Mouse (Mus musculus): ENCODE data around the gene Ocm. TPM values are rescaled to one million over a fixed set of nuclear protein-coding genes. Genes with fewer than 3 reads are reported as not detected.

Ocm gene
- polyA plus RNA-seq, 1 experiment from 2014 or later = not detected

DNA sequence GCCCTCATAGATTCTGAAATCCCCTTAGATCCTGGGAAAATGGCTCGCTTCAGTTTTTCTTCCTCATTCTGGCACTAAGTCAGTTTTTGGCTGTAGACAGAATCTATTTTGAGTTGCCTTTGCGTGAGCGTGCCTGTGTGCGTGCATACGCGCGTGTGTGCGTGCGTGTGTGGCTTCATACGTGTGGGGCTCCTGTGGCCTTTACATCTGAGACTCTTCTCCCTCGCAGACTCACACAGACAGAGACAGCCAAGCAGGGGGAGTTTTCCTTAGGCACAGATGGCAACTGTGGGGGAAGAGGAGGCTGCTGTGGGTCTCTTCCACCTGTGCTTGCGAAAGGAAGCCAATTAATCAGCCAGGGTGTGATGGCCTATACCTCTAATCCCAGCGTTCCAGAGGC lies 20.9 kb upstream of the Ocm start:
- H3K4me2 ChIP-seq (ENCODE audit: low read depth, low read length, severe bottlenecking) = no peak overlapping the region
- H3K4me3 ChIP-seq (ENCODE audit: low read depth, low read length) = no peak overlapping the region
- ATAC-seq (replicated peaks; ENCODE audit: low FRiP score) (no peak), DNase-seq (ENCODE audit: low spot score) (no peak)
- no peaks in the 10 kb centered on the region for H3K36me3 ChIP-seq (ENCODE audit: control insufficient read depth, insufficient read depth, low read length)
- H3K27me3 ChIP-seq (ENCODE audit: control insufficient read depth, insufficient read depth, low read length) = no peaks in the 10 kb centered on the region
- 73% methylated on average over 13 of the region's 13 CpGs for WGBS
- no peaks in the 10 kb centered on the region for H3K4me1 ChIP-seq (replicated peaks; ENCODE audit: control insufficient read depth, insufficient read depth, low read length)
- no peak overlapping the region for H3K9ac ChIP-seq (ENCODE audit: low read length)
- H3K27ac ChIP-seq (ENCODE audit: low read depth, low read length) = no peak overlapping the region
- no peaks in the 10 kb centered on the region for H3K9me3 ChIP-seq (ENCODE audit: control insufficient read depth, low read length)

DNA sequence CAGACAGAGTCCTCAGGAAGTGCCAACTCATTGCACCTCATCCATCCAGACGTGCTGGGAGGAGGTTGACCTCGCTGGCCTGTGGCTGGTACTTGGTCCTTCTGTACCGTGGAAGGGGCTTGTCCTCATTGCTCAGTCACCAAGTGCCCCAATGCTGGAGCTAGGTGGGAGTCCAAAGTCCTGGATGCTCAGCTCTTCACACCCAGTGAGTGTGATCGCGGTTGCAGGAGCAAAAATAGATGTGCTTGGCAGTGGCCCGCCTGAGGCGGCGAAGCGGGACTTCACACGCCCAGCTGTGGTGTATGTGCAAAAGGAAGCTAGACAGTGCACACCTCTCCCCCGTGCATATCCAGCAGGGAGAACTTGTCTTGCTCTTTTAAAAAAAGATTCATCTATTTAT lies 16.7 kb upstream of the Ocm start:
- DNase-seq (ENCODE audit: low spot score) (no peak), ATAC-seq (replicated peaks; ENCODE audit: low FRiP score) (no peak)
- H3K4me3 ChIP-seq (ENCODE audit: low read depth, low read length) = no peak overlapping the region
- no peak overlapping the region for H3K4me2 ChIP-seq (ENCODE audit: low read depth, low read length, severe bottlenecking)
- WGBS = 94% methylated on average over 11 of the region's 11 CpGs
- H3K4me1 ChIP-seq (replicated peaks; ENCODE audit: control insufficient read depth, insufficient read depth, low read length) = no peaks in the 10 kb centered on the region
- no peaks in the 10 kb centered on the region; the same call in 1 of the 2 replicates for H3K9me3 ChIP-seq (ENCODE audit: control insufficient read depth, low read length)
- H3K36me3 ChIP-seq (ENCODE audit: control insufficient read depth, insufficient read depth, low read length) = no peaks in the 10 kb centered on the region
- H3K27me3 ChIP-seq (ENCODE audit: control insufficient read depth, insufficient read depth, low read length) = no peaks in the 10 kb centered on the region
- H3K9ac ChIP-seq (ENCODE audit: low read length) = no peak overlapping the region
- H3K27ac ChIP-seq (ENCODE audit: low read depth, low read length) = no peak overlapping the region

DNA sequence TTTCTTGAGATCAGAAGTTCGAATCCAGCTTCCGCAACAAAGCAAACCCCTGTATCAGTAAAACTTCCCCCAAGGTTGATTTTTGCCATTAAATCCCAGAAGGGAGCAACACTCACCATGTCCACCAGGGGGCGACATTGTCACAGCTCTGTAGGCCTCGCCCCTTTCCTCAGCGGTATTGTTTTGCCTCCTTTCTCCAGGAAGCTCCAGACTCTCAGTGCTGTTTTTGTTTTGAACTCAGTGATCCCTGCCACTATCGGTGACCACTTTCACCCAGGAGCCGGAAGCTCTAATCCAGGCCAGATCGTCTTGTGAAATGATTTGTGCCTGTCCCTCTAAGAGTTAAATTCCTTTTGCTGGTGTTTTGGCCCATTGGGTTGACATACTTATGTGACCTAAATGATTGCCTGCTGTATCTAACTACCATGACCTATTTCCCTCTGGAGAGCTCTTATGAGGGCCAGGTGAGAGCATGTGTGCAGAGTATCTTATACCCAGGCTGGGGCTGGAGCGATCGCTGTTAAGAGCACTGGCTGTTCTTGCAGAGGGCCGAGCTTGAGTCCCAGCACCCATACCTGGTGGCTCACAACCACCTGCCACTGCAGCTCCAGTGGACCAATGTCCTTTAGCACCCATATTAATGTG lies 14.4 kb upstream of the Ocm start:
- WGBS = 44% methylated on average over 11 of the region's 11 CpGs
- no peaks in the 10 kb centered on the region; the same call in 1 of the 2 replicates for H3K9me3 ChIP-seq (ENCODE audit: control insufficient read depth, low read length)
- no peak overlapping the region for H3K4me2 ChIP-seq (ENCODE audit: low read depth, low read length, severe bottlenecking)
- ATAC-seq (replicated peaks; ENCODE audit: low FRiP score) = peak; percentile 56; the same call in 1 of the 2 replicates
- no peak overlapping the region for H3K27ac ChIP-seq (ENCODE audit: low read depth, low read length)
- no peaks in the 10 kb centered on the region for H3K36me3 ChIP-seq (ENCODE audit: control insufficient read depth, insufficient read depth, low read length)
- no peak overlapping the region for H3K4me3 ChIP-seq (ENCODE audit: low read depth, low read length)
- H3K4me1 ChIP-seq (replicated peaks; ENCODE audit: control insufficient read depth, insufficient read depth, low read length) = no peaks in the 10 kb centered on the region
- DNase-seq (ENCODE audit: low spot score) = peak; percentile 81
- H3K9ac ChIP-seq (ENCODE audit: low read length) = no peak overlapping the region
- H3K27me3 ChIP-seq (ENCODE audit: control insufficient read depth, insufficient read depth, low read length) = no peaks in the 10 kb centered on the region

- H3K27ac ChIP-seq (ENCODE audit: low read depth, low read length) = no peak overlapping the region
- H3K4me2 ChIP-seq (ENCODE audit: low read depth, low read length, severe bottlenecking) = no peak overlapping the region
- H3K4me3 ChIP-seq (ENCODE audit: low read depth, low read length) = no peak overlapping the region
- H3K9me3 ChIP-seq (ENCODE audit: control insufficient read depth, low read length) = no peaks in the 10 kb centered on the region; the same call in 1 of the 2 replicates
- no peaks in the 10 kb centered on the region for H3K36me3 ChIP-seq (ENCODE audit: control insufficient read depth, insufficient read depth, low read length)
- no peak overlapping the region for H3K9ac ChIP-seq (ENCODE audit: low read length)
- H3K27me3 ChIP-seq (ENCODE audit: control insufficient read depth, insufficient read depth, low read length) = no peaks in the 10 kb centered on the region
- no peaks in the 10 kb centered on the region for H3K4me1 ChIP-seq (replicated peaks; ENCODE audit: control insufficient read depth, insufficient read depth, low read length)
- no peak for ATAC-seq (replicated peaks; ENCODE audit: low FRiP score)
- 92% methylated on average over 5 of the region's 5 CpGs for WGBS
- DNase-seq (ENCODE audit: low spot score) = no peak
Observed at GRCm38 (mm10) chr5:144039886-144040285, 13.4 kb upstream of the Ocm start.

GRCm38 (mm10) chr5:144039156-144039675 lies 12.7 kb upstream of the Ocm start:
- Histone ChIP-seq H3K9ac (ENCODE audit: low read length) (no peak overlapping the region), H3K9me3 (ENCODE audit: control insufficient read depth, low read length) (no peaks in the 10 kb centered on the region; the same call in 1 of the 2 replicates)
- no peak for ATAC-seq (replicated peaks; ENCODE audit: low FRiP score)

DNA sequence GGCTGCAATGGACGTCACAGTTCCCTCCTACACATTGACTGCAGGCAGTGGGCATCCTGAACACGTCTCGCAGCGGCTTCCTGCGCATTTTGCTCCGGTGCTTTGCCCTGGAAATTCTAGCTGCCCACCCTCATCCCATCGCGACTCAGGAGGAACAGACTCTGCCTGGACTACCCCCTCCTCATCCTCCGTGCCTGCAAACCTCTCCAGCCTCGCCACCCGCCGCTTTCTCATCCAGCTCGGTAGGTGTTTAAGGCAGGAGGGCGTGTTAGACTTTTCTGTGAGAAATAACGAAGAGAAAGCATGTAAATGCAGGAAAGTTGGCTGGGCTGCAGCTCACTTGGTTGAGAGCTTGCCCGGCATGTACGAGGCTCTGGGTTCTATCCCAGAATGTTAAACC lies 10.5 kb upstream of the Ocm start:
- DNase-seq (ENCODE audit: low spot score) (no peak), ATAC-seq (replicated peaks; ENCODE audit: low FRiP score) (no peak)
- H3K9me3 ChIP-seq (ENCODE audit: control insufficient read depth, low read length) = no peaks in the 10 kb centered on the region; the same call in 1 of the 2 replicates
- no peaks in the 10 kb centered on the region for H3K36me3 ChIP-seq (ENCODE audit: control insufficient read depth, insufficient read depth, low read length)
- H3K4me2 ChIP-seq (ENCODE audit: low read depth, low read length, severe bottlenecking) = no peak overlapping the region
- no peak overlapping the region for H3K9ac ChIP-seq (ENCODE audit: low read length)
- no peak overlapping the region for H3K27ac ChIP-seq (ENCODE audit: low read depth, low read length)
- H3K4me1 ChIP-seq (replicated peaks; ENCODE audit: control insufficient read depth, insufficient read depth, low read length) = no peaks in the 10 kb centered on the region
- no peaks in the 10 kb centered on the region for H3K27me3 ChIP-seq (ENCODE audit: control insufficient read depth, insufficient read depth, low read length)
- 58% methylated on average over 17 of the region's 17 CpGs for WGBS
- no peak overlapping the region for H3K4me3 ChIP-seq (ENCODE audit: low read depth, low read length)

More at GRCm38 (mm10) chr5:144039156-144039675, 12.7 kb upstream of the Ocm start:
- H3K36me3 ChIP-seq (ENCODE audit: control insufficient read depth, insufficient read depth, low read length) = no peaks in the 10 kb centered on the region
- H3K27me3 ChIP-seq (ENCODE audit: control insufficient read depth, insufficient read depth, low read length) = no peaks in the 10 kb centered on the region
- no peak overlapping the region for H3K4me2 ChIP-seq (ENCODE audit: low read depth, low read length, severe bottlenecking)
- 83% methylated on average over 9 of the region's 9 CpGs for WGBS
- no peak overlapping the region for H3K4me3 ChIP-seq (ENCODE audit: low read depth, low read length)
- no peaks in the 10 kb centered on the region for H3K4me1 ChIP-seq (replicated peaks; ENCODE audit: control insufficient read depth, insufficient read depth, low read length)
- no peak overlapping the region for H3K27ac ChIP-seq (ENCODE audit: low read depth, low read length)
- DNase-seq (ENCODE audit: low spot score) = no peak

GRCm38 (mm10) chr5:144034567-144034966 lies 8.1 kb upstream of the Ocm start:
- H3K9ac ChIP-seq (ENCODE audit: low read length) = no peak overlapping the region
- 80% methylated on average over 7 of the region's 7 CpGs for WGBS
- H3K36me3 ChIP-seq (ENCODE audit: control insufficient read depth, insufficient read depth, low read length) = no peaks in the 10 kb centered on the region
- ATAC-seq (replicated peaks; ENCODE audit: low FRiP score) (no peak), DNase-seq (ENCODE audit: low spot score) (no peak)
- H3K4me2 ChIP-seq (ENCODE audit: low read depth, low read length, severe bottlenecking) = no peak overlapping the region
- no peaks in the 10 kb centered on the region; the same call in 1 of the 2 replicates for H3K9me3 ChIP-seq (ENCODE audit: control insufficient read depth, low read length)
- no peak overlapping the region for H3K4me3 ChIP-seq (ENCODE audit: low read depth, low read length)
- H3K4me1 ChIP-seq (replicated peaks; ENCODE audit: control insufficient read depth, insufficient read depth, low read length) = no peaks in the 10 kb centered on the region
- H3K27me3 ChIP-seq (ENCODE audit: control insufficient read depth, insufficient read depth, low read length) = no peaks in the 10 kb centered on the region
- no peak overlapping the region for H3K27ac ChIP-seq (ENCODE audit: low read depth, low read length)

DNA sequence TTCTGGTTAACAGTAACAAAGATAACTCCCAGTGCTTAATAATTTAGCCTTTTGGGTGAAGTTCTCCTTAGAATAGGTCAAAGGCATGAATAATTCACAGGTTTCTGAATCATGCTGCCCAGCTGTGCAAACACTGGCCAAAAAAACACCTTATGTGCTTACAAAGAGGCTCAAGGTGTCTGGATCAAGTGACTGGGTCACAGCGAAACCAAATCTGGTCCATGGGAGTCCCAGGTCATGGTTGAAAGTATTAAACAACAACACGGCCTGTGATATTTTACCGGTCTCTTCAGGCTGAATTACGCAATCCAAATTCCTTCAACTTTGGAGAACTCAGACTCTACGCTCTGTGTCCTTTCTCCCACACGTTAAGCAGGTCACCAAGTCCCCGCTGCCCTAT lies 6.0 kb upstream of the Ocm start:
- no peak overlapping the region for H3K4me2 ChIP-seq (ENCODE audit: low read depth, low read length, severe bottlenecking)
- DNase-seq (ENCODE audit: low spot score) = no peak
- no peak overlapping the region for H3K27ac ChIP-seq (ENCODE audit: low read depth, low read length)
- H3K36me3 ChIP-seq (ENCODE audit: control insufficient read depth, insufficient read depth, low read length) = no peaks in the 10 kb centered on the region
- 83% methylated on average over 7 of the region's 7 CpGs for WGBS
- no peaks in the 10 kb centered on the region for H3K4me1 ChIP-seq (replicated peaks; ENCODE audit: control insufficient read depth, insufficient read depth, low read length)
- no peak overlapping the region for H3K4me3 ChIP-seq (ENCODE audit: low read depth, low read length)
- no peaks in the 10 kb centered on the region for H3K27me3 ChIP-seq (ENCODE audit: control insufficient read depth, insufficient read depth, low read length)
- ATAC-seq (replicated peaks; ENCODE audit: low FRiP score) = no peak
- no peak overlapping the region for H3K9ac ChIP-seq (ENCODE audit: low read length)
- no peaks in the 10 kb centered on the region; the same call in 1 of the 2 replicates for H3K9me3 ChIP-seq (ENCODE audit: control insufficient read depth, low read length)

DNA sequence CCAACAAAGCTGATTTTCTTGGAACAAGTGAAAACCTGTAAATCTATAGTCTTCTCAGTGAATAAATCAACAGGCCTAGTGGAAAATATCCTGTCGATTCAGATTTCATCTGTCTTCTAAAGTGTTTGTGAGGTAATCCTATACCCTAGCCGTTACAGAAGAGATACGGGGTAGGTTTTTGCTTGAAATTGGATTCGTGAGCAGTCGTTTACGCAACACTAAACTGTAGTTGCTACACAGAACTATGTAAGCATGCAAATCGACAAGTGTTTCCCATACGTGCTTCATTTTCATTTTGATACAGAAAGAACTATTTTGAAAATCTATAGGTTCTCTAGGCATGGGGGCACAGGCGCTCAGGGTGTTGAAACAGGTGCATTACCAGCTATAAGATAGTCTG lies 10.6 kb downstream of the Ocm start:
- Histone ChIP-seq H3K4me2 (ENCODE audit: low read depth, low read length, severe bottlenecking) (no peak overlapping the region), H3K27ac (ENCODE audit: low read depth, low read length) (no peak overlapping the region), H3K9me3 (ENCODE audit: control insufficient read depth, low read length) (no peaks in the 10 kb centered on the region), H3K27me3 (ENCODE audit: control insufficient read depth, insufficient read depth, low read length) (no peaks in the 10 kb centered on the region), H3K4me1 (replicated peaks; ENCODE audit: control insufficient read depth, insufficient read depth, low read length) (no peaks in the 10 kb centered on the region; the same call in 1 of the 2 replicates), H3K36me3 (ENCODE audit: control insufficient read depth, insufficient read depth, low read length) (no peaks in the 10 kb centered on the region; the same call in 1 of the 2 replicates), H3K9ac (ENCODE audit: low read length) (no peak overlapping the region), H3K4me3 (ENCODE audit: low read depth, low read length) (no peak overlapping the region)
- ATAC-seq (replicated peaks; ENCODE audit: low FRiP score) (no peak), DNase-seq (ENCODE audit: low spot score) (no peak)
- 91% methylated on average over 9 of the region's 9 CpGs for WGBS

All from forebrain, embryonic 11.5 days (tissue).